Mouse (Mus musculus): Measurements from ENCODE around the gene Gprc5b. TPM values are rescaled to one million over a fixed set of nuclear protein-coding genes. Genes with fewer than 3 reads are reported as not detected.

The Gprc5b gene
- total RNA-seq, 2 experiments from 2014 or later, result 111 to 184 TPM

DNA sequence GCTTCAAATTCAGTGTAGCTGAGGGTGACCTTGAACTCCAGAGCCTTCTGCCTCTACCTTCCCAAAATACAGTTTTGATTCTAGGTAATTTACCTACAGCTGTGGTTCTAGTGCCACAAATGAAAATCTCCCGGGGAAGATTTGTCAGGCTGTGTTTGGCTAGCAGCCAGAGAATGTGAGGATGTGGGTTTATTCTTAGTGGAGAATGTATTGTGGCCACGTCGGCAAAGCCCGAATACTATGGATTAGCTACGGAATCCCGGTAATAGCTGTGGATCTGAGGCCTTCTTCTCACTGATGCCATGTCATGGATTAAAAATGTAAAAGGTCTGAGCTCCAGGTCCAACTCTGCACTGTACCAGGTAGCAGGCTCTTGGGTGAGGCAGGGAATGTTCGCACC lies 45.3 kb downstream of the Gprc5b start:
- DNase-seq, result no peak

DNA sequence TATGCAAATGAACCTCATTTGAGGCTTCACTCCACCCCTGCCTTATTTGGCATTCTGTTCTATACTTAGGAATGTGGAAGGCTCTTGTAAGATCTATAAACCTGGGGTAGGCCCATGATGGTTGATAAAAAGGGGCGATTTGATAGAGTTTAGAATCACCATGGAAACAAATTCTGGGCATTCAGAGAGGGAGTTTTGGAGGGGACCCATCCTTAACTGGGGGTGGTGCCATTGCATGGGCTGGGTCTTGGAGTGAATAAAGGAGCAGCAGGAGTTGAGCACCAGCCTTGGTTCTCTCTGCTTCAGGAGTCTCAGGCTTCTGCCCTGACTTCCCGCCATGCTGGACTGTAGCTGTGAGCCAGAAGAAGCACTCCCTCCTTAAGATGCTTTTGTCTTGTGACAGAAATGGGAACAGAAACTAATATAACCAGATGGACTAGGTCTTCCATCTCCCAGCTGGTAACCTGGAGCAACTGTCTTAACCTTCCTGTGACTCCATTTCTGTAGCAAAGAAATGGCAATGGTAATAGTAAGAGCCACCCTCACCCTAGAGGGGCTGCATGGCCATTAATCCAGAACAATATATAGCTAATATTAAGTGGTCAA lies 46.2 kb downstream of the Gprc5b start:
- no peak for DNase-seq

DNA sequence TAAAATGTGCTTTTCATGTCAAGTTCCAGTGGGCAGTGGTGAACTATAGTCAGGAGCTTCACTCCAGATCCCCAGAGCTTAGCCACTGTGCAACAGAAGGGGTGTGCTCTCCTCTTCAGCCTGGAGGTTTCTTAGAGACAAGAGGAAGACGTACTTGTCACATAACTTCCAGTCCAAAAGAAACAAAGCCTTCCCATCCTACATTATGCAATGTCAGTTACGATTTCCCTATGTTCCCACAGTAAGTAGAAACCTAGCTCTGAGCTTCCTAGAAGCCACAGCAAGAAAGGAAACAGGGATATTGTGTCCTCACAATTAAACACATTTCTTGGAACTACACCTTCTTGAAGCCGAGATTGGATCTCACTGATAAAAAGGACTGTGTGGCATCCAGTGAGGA lies 47.8 kb downstream of the Gprc5b start:
- no peak for DNase-seq

DNA sequence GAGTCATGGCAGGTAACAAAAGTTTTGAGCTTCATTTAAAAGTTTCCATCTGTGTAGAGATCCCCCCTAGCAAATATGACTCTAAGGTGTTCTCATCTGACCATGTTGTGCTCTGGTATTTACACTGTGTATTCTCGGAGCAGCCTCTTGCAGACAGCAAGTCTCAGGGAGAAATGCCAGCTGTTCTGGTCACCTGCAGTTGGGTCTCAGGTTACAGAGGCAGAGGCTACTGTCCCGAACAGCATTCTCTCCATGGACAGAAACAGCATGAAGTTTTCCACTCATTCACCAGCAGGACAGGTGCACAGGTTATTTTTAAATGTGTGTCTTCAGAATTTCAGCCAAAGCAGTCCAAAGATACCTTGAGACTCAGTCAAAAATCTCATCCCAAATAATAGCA lies 50.1 kb downstream of the Gprc5b start:
- no peak for DNase-seq

DNA sequence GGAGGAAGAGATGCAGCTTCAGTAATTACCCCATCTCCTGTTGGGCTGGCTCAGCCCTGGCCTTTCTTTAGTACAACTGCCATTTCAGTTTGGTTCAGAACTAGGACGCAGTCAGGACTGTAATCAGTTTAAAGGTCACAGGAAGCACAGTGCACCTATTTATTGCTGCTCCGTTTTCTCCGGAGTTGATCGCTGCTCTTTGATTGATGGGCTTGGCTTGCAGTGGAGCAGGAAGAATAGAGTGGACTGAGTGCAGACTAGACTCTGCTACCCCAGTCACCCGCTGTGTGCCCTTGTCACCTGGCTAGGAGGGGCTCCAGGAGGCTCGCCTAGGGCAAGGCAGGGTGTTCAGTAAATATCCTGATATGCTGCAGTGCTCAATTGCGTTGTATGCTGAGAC lies 51.8 kb downstream of the Gprc5b start:
- DNase-seq, result peak; percentile 41 to 46

DNA sequence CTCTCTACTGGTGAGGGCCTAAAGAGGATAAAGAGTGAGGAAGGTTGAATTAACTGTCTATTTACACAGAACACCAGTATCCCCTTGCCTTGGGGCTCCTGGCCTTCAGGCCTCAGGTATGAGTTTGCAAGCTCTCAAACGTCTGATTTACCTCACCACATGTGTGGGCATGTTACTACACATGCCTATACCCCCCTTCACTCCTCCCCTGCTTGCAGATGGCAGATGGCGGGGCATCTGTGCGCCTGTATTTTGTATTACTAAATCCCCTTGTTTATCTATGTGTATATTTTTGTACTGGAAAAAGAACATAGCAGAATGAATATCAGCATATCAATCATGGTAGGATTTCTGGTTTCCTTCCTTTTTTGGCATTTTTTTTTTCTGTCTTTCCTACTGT lies 52.7 kb downstream of the Gprc5b start:
- DNase-seq, result no peak

DNA sequence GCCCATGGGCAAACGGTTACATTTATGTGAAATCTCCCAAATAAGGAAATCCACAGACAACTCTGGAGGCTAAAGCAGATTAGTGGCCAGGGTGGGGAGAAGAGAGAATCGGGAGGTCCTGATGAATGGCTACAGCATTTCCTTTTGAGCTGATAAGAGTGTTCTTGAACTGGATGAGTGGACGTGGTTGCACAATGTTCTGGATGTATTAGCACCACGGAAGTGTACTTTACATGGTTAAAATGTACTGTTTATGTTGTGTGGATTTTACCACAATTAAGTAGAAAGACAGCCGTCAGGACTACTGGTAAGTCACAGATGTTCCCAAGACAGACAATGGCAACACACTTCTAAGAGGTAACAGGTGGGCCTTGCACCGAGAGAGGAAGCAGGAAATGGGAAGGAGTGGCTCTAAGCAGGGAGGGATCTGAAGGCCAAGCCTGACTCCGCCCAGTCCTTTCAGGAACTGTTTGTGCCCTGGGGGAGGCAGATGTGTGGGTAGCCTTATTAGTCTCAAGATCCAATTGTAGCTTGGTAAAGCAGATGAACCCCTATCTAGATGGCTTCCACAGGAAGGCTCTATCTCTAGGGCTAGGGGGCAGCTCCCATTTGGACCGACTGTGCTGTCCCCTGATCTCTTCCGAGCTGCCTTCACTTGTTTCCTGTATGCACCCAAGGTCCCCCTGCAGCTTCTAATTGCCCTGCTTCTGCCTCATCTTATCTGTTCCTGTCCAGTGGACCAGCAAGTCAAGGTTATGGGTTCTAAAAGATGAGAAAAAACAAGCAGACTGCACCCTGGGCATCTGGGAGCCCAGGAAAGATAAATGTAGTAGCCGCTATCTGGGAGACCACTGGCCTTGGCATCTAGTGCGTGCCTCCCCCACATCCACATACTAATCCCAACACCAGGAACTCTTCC lies 57.3 kb downstream of the Gprc5b start:
- DNase-seq, result peak; percentile 38 to 47

DNA sequence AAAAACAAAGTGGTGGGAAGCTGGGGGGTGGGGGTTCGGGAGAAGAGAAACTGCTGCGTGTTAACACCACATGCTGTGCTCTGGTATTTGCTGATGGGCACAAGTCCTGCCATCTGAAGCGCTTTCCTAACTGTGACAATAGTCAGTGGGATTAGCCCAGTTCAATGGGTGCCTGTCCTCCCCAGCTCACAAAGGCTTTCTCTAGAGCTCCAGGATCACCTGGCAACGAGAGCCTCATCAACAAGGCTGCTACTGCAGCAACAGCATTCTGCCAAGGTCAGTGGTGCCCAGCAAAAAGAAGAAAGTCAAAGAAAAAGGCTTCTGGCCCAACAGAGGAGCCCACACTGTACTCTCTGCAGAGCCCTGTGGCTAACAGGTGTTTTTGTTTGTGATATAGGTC lies 58.2 kb downstream of the Gprc5b start:
- peak; percentile 58 to 60 for DNase-seq

DNA sequence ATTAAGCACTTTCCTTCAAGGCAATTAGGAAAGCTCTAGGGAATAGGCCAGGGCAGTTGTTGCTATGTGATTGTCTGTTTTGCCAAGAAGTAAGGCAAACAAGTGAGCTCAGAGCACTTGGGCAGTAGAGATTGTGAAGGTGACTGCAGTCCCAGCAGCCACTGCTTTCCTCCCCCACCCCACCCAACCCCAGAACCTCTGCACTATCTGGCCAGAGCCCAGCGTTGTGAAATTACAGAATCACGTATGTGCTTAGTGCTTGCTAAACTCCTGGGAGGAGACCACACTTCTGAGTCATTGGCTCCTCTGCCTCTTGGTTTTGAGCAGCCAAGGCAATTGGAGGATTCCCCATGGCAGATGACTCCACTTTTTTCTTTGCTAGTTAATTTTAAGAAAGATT lies 59.7 kb downstream of the Gprc5b start:
- peak; percentile 76 to 82 for DNase-seq

DNA sequence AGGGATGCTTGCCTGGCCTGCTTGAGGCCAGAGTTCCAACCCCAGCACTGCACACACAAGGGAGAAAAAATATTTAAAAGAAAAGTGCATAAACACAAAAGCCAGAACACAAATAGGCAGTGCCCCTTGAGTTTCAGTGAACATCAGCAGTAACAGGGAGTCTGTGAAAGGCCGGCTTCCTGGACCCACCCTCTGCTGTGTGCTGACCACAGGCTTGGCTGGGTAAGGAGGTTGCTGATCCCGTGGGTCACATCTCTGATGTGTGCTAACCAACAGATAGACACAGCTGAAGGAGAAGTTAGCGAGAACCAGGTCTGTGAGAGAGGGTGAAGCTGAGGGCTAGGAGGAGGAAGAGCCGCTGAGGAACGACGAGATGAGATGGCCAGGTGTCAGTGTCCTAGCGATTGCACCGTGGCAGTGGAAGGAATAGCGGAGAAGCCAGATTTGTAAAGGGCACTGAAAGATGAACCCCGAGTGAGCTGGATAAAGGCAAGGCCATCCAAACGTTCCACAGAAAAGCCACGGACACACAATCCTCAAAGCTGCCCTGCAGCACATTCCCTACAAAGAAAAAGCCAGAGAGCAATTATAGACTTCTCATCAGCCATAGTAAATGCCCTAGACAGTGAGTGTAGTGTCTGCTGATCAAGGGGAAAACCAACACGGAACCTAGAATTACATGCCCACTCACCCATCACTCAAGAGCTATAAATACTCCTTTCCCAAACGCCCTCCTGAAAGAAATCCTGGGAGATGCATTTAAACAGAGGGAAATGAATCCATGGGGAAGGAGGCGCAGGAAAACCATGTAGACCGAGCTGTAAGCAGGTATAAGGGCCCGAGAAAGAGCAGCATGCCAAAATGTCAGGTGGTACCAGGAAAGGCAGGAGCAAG lies 63.3 kb downstream of the Gprc5b start:
- peak in 1 of 2 experiments; percentile 25 for DNase-seq

DNA sequence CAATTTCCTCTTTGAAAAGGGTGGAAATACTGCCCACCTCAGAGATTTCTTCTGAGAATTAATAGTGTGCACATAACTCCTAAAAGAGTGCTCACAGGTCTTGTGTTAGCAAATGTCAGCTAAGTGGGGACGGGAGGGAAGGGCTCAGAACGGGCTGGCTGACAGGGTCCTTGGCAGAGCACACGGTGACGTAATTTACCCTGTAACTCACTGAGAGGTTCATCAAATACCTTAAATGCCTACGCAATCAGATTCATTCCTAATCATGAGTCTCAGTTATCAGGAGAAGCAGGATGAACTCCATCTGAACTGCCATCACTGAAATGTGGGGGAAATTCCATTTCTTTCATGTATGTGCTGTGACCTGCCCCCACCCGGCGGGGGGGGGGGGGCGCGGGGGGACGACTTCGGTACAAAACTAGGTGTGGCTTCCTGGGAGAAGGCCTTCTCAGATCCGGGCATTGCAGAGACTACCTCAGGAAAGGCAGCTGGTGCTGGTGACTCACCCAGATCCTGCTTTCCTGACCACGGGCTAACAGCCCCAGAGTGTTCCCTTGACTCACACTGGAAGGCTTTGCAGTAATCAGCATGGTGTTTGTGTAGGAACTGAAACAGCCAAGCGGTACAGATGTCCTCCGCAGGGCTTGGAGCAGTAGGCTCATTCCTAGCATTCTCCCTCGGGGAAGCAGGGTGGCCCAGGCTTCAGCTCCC lies 65.3 kb downstream of the Gprc5b start:
- DNase-seq, result peak; percentile 76 to 78

DNA sequence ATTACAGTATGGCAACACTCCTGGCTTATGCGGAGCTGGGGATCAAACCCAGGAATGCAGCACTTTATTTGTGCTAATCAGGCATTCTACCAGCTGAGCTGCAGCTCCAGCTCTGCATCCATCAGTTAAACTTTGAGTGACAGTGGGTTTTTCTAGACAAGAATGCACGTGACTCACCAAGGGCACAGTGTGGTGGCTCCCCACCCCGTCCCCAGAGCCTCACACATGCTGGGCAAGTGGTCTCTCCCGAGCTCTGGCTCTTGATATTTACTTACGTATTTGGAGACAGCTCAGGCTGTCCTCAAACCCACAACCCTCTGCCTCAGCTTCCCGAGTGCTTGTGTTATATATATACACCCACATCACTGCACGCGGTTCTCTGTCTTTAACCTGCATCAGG lies 66.1 kb downstream of the Gprc5b start:
- no peak for DNase-seq

DNA sequence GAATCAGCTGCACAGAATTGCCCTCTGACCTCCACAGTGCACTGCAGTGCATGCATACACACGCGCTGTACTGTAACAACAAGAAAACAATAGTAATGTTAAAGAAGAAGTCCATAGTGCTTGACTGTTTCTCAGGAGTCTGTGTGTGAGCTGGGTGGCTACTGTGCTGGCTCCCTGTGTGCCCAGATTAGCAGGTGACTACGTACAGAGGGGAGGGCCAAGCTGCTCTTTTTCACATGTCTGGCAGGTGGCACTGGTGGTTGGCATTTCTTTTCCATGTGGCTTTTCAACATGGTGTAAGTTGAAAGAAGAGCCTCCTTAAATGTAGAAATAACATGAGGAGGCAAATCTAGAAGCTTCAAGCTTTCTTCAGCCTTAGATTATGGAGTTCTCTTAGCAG lies 66.7 kb downstream of the Gprc5b start:
- no peak for DNase-seq

DNA sequence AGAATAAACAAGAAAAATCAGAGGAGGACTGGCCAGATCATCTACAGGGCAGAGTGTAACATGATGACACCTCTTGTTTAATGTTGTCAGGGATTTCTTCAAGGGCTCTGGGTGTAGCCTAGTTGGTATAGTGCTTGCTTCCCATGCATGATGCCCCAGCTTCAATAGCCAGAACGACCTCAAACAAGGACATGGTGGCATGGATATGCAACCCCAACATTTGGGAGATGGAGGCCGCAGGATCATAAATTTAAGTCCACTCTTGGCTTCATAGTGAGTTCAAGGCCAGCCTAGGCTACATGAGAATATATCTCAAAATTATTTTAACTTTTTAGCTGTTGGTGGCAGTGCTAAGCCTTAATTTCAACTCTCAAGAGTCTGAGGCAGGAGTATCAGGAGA lies 67.7 kb downstream of the Gprc5b start:
- no peak for DNase-seq

DNA sequence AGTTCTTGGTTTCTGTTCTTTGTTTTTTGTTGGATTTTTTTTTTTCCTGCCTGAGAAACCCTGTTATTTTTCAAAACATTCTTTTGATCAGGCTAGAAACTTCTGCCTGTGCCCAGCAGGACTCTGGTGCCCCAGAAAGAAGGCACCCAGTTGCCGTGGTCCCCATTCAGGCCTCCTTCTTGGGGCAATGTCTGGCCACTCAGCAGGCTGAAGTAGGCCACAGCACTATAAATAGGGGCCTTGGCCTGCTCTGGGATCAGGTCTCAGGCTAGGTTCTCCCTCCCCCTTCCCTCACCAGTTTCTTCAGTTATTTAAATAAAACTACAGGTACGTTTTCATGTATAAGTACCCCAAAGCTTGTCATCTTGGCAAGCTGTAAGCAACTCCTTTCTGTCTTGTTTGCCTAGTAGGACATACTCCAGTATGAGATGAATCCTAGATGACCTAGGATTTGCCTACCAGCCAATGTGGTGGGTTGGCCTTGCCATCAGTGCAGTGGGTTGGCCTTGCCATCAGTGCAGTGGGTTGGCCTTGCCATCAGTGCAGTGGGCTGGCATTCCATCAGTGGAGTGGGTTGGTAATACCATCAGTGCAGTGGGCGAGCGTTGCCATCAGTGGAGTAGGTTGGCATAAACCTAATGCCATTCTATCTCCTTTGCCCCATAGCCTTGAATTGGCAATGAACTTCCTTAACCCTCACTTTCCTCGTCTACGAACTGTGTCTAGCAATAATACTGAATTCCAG lies 68.3 kb downstream of the Gprc5b start:
- no peak for DNase-seq

DNA sequence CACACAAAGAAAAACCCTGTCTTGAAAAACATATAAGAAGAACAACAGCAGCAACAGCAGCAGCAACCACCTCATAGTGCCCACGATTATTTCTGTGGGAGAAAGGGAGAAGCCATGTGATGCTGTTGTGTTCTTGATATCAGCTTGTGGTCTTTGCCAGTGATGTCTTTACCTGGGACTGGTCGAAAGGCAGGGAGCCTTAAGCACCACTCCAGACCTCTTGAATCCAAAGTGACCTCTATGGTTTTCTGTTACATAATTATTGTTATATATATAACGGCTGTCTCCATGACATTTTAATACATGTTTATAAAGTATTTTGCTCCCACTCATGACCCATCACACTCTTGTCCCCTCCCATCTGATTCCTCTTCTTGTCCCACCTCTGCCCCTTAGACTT lies 69.5 kb downstream of the Gprc5b start:
- no peak for DNase-seq

DNA sequence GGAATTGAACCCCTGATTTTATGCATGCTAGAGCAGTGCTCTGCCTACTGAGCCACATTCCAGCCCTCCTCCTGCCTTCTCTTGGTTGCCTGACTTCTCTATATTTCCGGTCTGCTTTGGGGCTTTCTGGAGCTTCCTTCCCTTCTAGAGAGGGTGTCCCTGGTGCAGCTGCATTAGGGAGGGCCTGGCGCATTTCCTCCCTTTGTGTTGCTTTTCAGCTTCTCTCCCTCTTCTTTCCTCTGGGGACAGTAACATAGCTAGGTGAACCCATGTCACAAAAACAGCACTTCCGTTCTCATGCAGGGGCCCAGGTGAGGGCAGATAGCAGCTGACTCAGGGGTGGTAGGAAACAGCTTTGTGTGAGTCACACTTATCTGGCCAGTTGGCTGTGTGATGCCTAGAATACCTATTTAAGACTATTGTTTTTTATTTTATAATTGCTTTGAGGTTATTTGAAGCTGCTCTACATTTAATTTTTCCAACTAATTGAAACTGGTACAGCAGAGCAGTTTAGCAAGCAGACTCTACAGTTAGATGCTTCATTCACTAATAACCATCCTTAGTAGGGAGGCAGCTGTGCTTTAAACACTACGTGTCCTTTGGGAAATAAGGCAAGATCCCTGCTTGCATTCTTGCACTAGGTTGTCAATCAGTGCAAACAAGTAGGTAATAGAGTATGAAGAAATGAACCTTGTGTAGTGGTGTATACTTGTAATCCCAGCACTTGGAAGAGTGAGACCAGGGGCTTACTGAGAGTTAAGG lies 72.4 kb downstream of the Gprc5b start:
- DNase-seq, result no peak
